Mouse (Mus musculus) hindbrain, postnatal 0 days (tissue): ENCODE data around the gene Dis3l2. TPM values are rescaled to one million over a fixed set of nuclear protein-coding genes. Genes with fewer than 3 reads are reported as not detected.
A peak's percentile ranks its signal among the peaks of the same experiment; 100 is the strongest.

Experiments used
- ATAC-seq: fragments of 200-750 bp; cut with Nextera tagmentation; 2 replicates; pipeline ENCODE4 v1.8.0; 2017; ENCODE audit warnings: mild to moderate bottlenecking, moderate TSS enrichment, moderate library complexity
- DNase-seq: peaks from one replicate; pipeline ENCODE4 v3.0.0-alpha.2; 2015; ENCODE audit warnings: low spot score
- H3K27ac ChIP-seq: fragments of 300-500 bp; sonication (generic); 2 replicates; pipeline ENCODE4 v1.5.1; 2014; ENCODE audit warnings: mild to moderate bottlenecking
- H3K27me3 ChIP-seq: fragments of 300-500 bp; sonication (generic); 2 replicates; pipeline ENCODE4 v1.6.1; 2014; ENCODE audit warnings: low read length, mixed read lengths; ENCODE audit not compliant: insufficient read depth
- H3K36me3 ChIP-seq: fragments of 300-500 bp; sonication (generic); 2 replicates; pipeline ENCODE4 v1.6.1; 2014; ENCODE audit warnings: low read length, mixed read lengths; ENCODE audit not compliant: insufficient read depth
- H3K4me1 ChIP-seq: fragments of 300-500 bp; sonication (generic); 2 replicates; pipeline ENCODE4 v1.6.1; 2014; ENCODE audit warnings: antibody characterized with exemption, low read length, mixed read lengths; ENCODE audit not compliant: insufficient read depth
- H3K4me2 ChIP-seq: fragments of 300-500 bp; sonication (generic); 2 replicates; pipeline ENCODE4 v1.6.1; 2014; ENCODE audit warnings: low read depth, mild to moderate bottlenecking, low read length, moderate library complexity, mixed read lengths
- H3K4me3 ChIP-seq: fragments of 300-500 bp; sonication (generic); 2 replicates; pipeline ENCODE4 v1.5.1; 2014; ENCODE audit warnings: low read length
- H3K9ac ChIP-seq: fragments of 300-500 bp; sonication (generic); replicated peaks from 2 replicates; pipeline ENCODE4 v1.6.1; 2014; ENCODE audit warnings: mild to moderate bottlenecking, low read length, moderate library complexity, mixed read lengths
- H3K9me3 ChIP-seq: fragments of 300-500 bp; sonication (generic); 2 replicates; pipeline ENCODE4 v1.6.1; 2016; ENCODE audit warnings: low read length, mixed read lengths
- CTCF ChIP-seq: IDR thresholded peaks from 2 replicates; pipeline ENCODE4 v1.5.1; 2016; ENCODE audit warnings: antibody characterized with exemption, control low read depth, low read depth
- WGBS: fragments of 180-500 bp; shearing (Covaris S2); extraction: QIAGEN DNeasy Blood & Tissue Kit; methylation state at CpG from one replicate; pipeline ENCODE4 v1.1.7; 2014; 5-methylcytosine and 5-hydroxymethylcytosine counted together
- polyA plus RNA-seq: library from polyadenylated mRNA; unstranded; fragments of >200 nt; fragmentation: Nextera tagmentation; extraction: Ambion mirVana; gene quantifications from 2 replicates; pipeline ENCODE4 v1.2.1, GENCODE M21; 2015
- total RNA-seq: library from RNA; depleted of rRNA; stranded (reverse); fragments of >200 nt; gene quantifications from 2 replicates; pipeline ENCODE4 v1.2.3, GENCODE M21; 2014

Gene Dis3l2
- total and polyA plus RNA-seq, 2 experiments from 2014 or later: 33.2 to 40.0 TPM

- H3K27me3 ChIP-seq: no peaks in the 10 kb centered on the region
- H3K36me3 ChIP-seq: peaks cover 5% of the 10 kb centered on the region; the same call in 1 of the 2 replicates
- no peak for TF ChIP-seq CTCF
- no peak overlapping the region for H3K4me2 ChIP-seq
- DNase-seq (no peak), ATAC-seq (no peak)
- H3K27ac ChIP-seq: no peak overlapping the region
- WGBS: 96% methylated on average over 2 of the region's 2 CpGs
- H3K9me3 ChIP-seq: no peaks in the 10 kb centered on the region
- H3K4me1 ChIP-seq: no peaks in the 10 kb centered on the region
- H3K4me3 ChIP-seq: no peak overlapping the region
- H3K9ac ChIP-seq: no peak overlapping the region
Observed at GRCm38 (mm10) chr1:86879547-86879946, 175.9 kb downstream of the Dis3l2 start.

DNA sequence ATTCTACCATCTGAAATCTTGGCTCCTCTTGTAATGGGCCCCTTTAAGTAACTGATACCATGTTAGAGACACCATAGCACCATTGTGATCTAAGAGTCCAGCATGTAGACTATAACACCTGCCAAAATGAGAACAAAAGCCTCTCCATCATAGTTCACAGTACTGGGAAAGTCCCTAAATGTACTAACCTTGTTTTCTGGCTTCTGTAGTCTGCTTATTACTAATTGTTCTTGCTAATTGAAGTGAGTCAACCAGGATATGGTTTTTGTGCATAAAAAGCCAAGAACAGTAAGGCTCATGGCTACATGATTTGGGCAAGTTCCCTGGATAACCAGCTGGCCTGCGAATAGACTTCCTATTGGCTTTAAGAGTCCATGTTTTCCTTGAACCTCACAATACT is 183.5 kb downstream of the Dis3l2 start:
- Histone ChIP-seq H3K4me1 (no peaks in the 10 kb centered on the region), H3K27ac (no peak overlapping the region), H3K27me3 (no peaks in the 10 kb centered on the region), H3K9me3 (no peaks in the 10 kb centered on the region), H3K36me3 (no peaks in the 10 kb centered on the region), H3K4me3 (no peak overlapping the region), H3K4me2 (no peak overlapping the region), H3K9ac (no peak overlapping the region)
- DNase-seq (no peak), ATAC-seq (no peak)
- no peak for TF ChIP-seq CTCF
- 100% methylated on average over 1 of the region's 1 CpGs for WGBS

DNA sequence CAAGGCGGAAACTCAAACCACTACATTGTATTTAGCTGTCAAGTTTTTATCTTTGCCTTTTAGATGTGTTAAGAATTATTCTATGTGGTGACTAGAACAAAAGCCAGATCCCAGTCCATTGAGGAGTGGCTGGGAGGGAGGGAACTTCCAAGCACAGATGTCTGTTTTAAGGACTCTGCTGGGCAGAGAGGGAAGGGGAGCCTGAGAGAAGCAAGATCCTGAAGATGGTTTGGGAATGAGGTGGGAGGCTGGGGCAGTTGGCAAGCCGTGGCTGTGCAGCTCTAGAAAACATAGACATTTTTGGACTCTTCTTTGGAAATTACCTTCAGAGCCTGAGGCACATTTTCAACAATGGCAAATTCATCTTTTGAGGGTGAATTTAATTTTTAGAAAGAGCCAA is 208.9 kb downstream of the Dis3l2 start:
- H3K9ac ChIP-seq: no peak overlapping the region
- 83% methylated on average over 2 of the region's 2 CpGs for WGBS

GRCm38 (mm10) chr1:86913896-86914295 is 210.3 kb downstream of the Dis3l2 start:
- 90% methylated on average over 3 of the region's 3 CpGs for WGBS
- Histone ChIP-seq H3K4me3 (no peak overlapping the region), H3K36me3 (no peaks in the 10 kb centered on the region), H3K4me2 (no peak overlapping the region), H3K9ac (no peak overlapping the region), H3K27ac (no peak overlapping the region), H3K4me1 (no peaks in the 10 kb centered on the region), H3K27me3 (no peaks in the 10 kb centered on the region), H3K9me3 (no peaks in the 10 kb centered on the region)
- no peak for DNase-seq
- no peak for ATAC-seq
- no peak for TF ChIP-seq CTCF

More for the DNA sequence above, 208.9 kb downstream of the Dis3l2 start:
- H3K4me2 ChIP-seq: no peak overlapping the region
- ATAC-seq: no peak
- TF ChIP-seq CTCF: no peak
- H3K36me3 ChIP-seq: no peaks in the 10 kb centered on the region
- no peak overlapping the region for H3K27ac ChIP-seq
- no peak overlapping the region for H3K4me3 ChIP-seq
- H3K27me3 ChIP-seq: no peaks in the 10 kb centered on the region
- H3K9me3 ChIP-seq: no peaks in the 10 kb centered on the region
- no peak for DNase-seq
- H3K4me1 ChIP-seq: no peaks in the 10 kb centered on the region

- H3K9me3 ChIP-seq: no peaks in the 10 kb centered on the region
- no peak; the same call in 1 of the 2 replicates for TF ChIP-seq CTCF
- WGBS: 98% methylated on average over 2 of the region's 2 CpGs
Observed at GRCm38 (mm10) chr1:86914697-86915096, 211.1 kb downstream of the Dis3l2 start.

DNA sequence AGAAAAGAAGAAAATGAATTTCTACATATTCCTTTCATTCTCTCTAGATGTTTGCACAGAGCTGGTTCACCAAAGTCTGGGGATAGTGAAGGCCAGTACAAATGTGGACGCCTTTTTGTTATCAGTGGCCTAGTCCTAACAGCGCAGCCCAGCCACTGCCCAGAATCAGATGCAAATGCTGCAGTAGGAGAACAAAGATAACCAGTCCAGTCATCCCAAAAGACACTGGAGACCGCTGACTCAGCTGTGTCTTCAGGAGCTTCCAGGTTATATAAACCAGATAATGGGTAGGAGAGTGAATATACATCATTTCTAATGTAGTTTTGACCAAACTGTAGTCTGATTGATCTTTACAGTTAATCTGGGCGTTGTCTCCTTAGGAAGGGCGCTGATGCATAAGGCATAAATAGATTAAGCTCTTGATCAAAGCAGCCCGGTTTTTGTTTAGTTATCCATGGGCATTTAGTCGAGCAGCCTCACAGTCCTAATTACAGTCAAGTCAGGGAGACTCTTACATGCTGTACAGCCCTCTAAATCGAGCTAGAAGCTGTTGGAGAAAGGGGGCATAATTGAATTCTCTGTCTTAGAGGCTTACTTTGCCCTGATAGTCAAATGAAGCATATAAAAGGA is 212.9 kb downstream of the Dis3l2 start:
- no peak for ATAC-seq
- Histone ChIP-seq H3K9me3 (no peaks in the 10 kb centered on the region), H3K4me3 (no peak overlapping the region), H3K27me3 (no peaks in the 10 kb centered on the region), H3K36me3 (no peaks in the 10 kb centered on the region), H3K4me2 (no peak overlapping the region), H3K4me1 (no peaks in the 10 kb centered on the region), H3K27ac (peak overlapping the region; percentile 8; the same call in 1 of the 2 replicates), H3K9ac (no peak overlapping the region)
- WGBS: 60% methylated on average over 8 of the region's 8 CpGs
- DNase-seq: no peak
- TF ChIP-seq CTCF: no peak

More at GRCm38 (mm10) chr1:86914697-86915096, 211.1 kb downstream of the Dis3l2 start:
- no peak overlapping the region for H3K9ac ChIP-seq
- H3K36me3 ChIP-seq: no peaks in the 10 kb centered on the region
- ATAC-seq (no peak), DNase-seq (no peak)
- no peaks in the 10 kb centered on the region for H3K27me3 ChIP-seq
- H3K4me3 ChIP-seq: no peak overlapping the region
- no peak overlapping the region for H3K4me2 ChIP-seq
- H3K27ac ChIP-seq: no peak overlapping the region
- no peaks in the 10 kb centered on the region for H3K4me1 ChIP-seq

DNA sequence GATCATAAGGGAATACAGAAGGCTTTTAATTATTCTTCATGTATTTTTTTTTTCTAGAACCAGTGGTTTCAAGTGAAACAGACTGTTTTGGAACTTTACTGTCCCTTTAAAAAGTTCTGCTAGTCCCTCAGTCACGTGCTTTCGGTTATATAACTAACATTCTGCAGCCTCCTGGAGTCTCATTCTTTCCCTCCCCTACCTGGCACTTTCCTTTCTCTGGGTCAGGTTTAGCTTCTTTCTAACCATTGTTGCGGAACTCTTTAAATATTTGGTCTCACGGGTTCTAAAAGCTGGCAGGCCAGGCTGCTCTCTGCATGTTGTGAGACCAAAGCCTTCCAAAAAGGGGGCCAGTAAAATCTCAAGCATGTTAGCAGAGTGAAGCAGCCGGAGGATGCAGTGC is 222.2 kb downstream of the Dis3l2 start:
- no peak for ATAC-seq
- Histone ChIP-seq H3K9me3 (no peaks in the 10 kb centered on the region), H3K4me3 (no peak overlapping the region), H3K27me3 (no peaks in the 10 kb centered on the region), H3K36me3 (0 out of 2 replicates have a peak, but pooled peaks cover 4% of the 10 kb centered on the region), H3K9ac (no peak overlapping the region), H3K4me2 (no peak overlapping the region), H3K27ac (no peak overlapping the region), H3K4me1 (no peaks in the 10 kb centered on the region)
- 73% methylated on average over 5 of the region's 5 CpGs for WGBS
- DNase-seq: no peak
- TF ChIP-seq CTCF: no peak
